Mouse (Mus musculus) kidney, adult 10 weeks (tissue): ENCODE data around the gene Olfr129. TPM values are rescaled to one million over a fixed set of nuclear protein-coding genes. Genes with fewer than 3 reads are reported as not detected.

Experiments
- polyA plus RNA-seq: library from polyadenylated mRNA; stranded (reverse); fragments of 350-450 nt; fragmentation: Illumina TruSeq; extraction: RNeasy Lipid Tissue Mini Kit (QIAGEN cat#74804); gene quantifications from one replicate; pipeline ENCODE4 v1.2.3, GENCODE M21; 2014; ENCODE audit warnings: low read depth, low replicate concordance

Olfr129 gene
- not detected for polyA plus RNA-seq

DNA sequence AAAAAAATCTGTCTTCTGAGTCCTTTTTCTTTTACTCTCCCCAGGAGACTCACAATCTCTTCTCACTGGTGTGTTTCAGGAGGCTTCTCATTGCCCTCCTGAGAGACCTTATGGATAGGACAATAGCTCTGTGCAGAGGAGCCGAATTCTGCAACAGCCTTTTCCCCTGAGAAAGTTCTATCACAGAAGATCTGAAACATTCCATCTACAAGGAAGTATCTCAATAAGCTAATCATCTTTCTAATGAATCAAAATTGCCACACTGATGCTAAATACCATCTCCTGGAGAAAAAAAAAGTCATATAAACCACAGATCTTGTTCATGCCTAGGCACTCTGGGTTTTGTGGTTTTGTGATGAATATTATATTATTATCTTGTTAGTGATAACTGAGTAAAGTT, at the start of gene Olfr129:
TSS of gene Olfr129 (minus strand) at position 101 of the 400 bp plus-strand sequence.

DNA sequence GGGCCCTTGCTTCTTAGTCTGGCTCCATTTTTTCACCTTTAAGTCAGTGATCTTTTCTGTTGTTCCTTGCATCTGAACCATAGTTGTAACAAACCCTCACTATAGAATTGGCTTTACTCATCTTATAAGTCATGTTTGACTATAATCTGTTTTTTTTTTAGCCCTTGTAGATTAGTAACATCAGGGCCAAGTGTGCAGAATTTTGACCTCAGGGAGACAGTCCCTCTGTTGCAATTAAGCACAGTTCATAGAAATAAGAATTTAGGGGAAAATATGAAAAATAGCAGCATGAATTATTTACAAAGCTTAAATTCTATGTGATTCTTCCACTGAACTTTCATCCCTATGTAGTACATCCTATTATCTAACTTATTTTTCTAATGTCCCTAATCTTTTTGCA, 28.7 kb upstream of the Olfr129 start, which contains the start of gene Olfr131:
TSS of gene Olfr131 (minus strand) at position 101 of the 400 bp plus-strand sequence.

DNA sequence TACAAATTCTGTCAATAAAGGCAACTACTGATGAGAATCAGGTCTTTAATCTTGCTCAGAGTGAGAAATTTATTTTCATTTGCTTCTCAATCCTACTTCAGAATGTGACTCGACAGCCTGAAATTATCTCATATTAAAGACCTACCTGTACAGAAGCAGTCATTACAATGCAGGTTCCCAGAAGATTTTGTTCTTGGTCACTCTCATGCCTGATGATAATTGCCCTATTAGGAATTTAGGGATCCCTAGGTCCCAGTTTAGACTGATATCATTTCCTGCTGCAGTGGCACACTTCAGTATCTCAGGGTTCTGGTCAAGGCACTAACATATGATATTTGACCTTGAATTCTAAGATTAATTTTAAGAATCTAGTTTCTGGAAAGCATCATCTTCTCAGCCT, 3.7 kb upstream of the Olfr129 start, which contains the start of gene Olfr130:
TSS of gene Olfr130 (plus strand) at position 301 of the 400 bp plus-strand sequence.

Other genes starting within 250 kb of the Olfr129 start
- gene Olfr125, start 227.1 kb downstream of the Olfr129 start, polyA plus RNA-seq = not detected
- not detected for gene Olfr126, start 212.6 kb downstream of the Olfr129 start, polyA plus RNA-seq
- gene Olfr127, start 159.6 kb downstream of the Olfr129 start, polyA plus RNA-seq = not detected
- not detected for gene Olfr128, start 139.5 kb downstream of the Olfr129 start, polyA plus RNA-seq
- not detected for gene Olfr761, start 107.0 kb downstream of the Olfr129 start, polyA plus RNA-seq
- not detected for gene Olfr130, start 3.8 kb upstream of the Olfr129 start, polyA plus RNA-seq
- gene Olfr131, start 28.6 kb upstream of the Olfr129 start, polyA plus RNA-seq = not detected
- not detected for gene Olfr132, start 74.4 kb upstream of the Olfr129 start, polyA plus RNA-seq
- not detected for gene Olfr133, start 85.2 kb upstream of the Olfr129 start, polyA plus RNA-seq
- gene Olfr134, start 111.3 kb upstream of the Olfr129 start, polyA plus RNA-seq = not detected
- not detected for gene Olfr135, start 144.3 kb upstream of the Olfr129 start, polyA plus RNA-seq
- gene Olfr138, start 201.0 kb upstream of the Olfr129 start, polyA plus RNA-seq = not detected
- not detected for gene Olfr137, start 247.5 kb upstream of the Olfr129 start, polyA plus RNA-seq